Mouse (Mus musculus): ENCODE data around the gene Anp32e.
A peak's percentile ranks its signal among the peaks of the same experiment; 100 is the strongest.
"Not testable (repeated sequence)": the region's sequence is repeated elsewhere in the genome, so short reads cannot be mapped to it uniquely, and the experiment has no call there.

Gene Anp32e

DNA sequence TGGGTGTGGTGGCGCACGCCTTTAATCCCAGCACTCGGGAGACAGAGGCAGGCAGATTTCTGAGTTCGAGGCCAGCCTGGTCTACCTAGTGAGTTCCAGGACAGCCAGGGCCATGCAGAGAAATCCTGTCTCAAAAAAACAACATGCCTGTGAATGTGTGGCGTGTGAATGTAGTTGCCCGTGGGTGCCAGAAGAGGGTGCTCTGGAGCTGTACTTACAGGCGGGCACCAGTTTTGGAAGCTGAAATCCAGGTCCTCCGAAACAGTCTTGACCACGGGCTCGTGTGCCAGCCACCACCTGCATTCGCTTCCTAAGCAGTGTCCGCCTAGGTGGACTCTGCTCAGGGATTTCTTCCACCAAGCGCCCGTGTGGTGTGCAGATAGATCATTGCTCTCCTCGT lies 9.8 kb downstream of the Anp32e start:
- no peak for DNase-seq (ENCODE audit: low read depth in 1 of 2, low spot score in 2 of 2)

DNA sequence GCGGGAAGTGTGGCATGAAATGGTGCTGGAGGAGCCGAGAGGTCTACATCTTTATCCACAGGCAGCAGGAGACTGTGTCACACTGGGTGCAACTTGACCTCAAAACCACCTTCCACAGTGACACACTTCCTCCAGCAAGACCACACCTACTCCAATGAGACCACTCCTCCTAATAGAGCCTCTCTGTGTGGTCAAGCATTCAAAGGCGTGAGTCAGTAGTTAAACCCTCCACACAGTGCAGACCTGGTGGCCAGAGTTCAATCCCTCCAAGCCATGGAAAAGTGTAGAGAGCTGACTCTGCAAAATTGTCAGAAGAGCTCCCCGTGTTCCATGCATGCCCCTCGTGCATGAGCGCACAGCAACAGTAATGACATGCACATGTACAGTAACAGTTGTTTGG lies 13.7 kb downstream of the Anp32e start:
- DNase-seq (ENCODE audit: low read depth in 1 of 2, low spot score in 2 of 2) = no peak

DNA sequence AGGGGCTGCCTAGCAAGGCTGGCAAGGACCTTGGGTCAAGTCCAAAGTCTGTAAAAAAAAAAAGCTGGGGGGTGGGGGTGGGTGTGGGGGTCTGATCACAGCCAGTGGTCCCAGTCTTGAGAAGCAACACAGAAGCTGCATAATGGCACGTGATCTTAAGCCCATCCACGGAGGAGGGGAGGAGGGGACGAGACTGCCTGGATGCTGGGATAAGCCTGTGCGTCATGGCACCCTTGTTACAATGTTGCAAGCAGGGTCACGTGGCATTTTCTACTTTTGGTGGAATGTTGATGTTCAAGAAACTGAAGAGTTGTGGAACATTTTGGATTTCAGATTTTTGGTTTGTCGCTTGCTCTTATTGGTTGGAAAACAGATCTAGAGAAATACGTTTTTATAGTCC lies 14.2 kb downstream of the Anp32e start:
- no peak for DNase-seq (ENCODE audit: low read depth in 1 of 2, low spot score in 2 of 2)

DNA sequence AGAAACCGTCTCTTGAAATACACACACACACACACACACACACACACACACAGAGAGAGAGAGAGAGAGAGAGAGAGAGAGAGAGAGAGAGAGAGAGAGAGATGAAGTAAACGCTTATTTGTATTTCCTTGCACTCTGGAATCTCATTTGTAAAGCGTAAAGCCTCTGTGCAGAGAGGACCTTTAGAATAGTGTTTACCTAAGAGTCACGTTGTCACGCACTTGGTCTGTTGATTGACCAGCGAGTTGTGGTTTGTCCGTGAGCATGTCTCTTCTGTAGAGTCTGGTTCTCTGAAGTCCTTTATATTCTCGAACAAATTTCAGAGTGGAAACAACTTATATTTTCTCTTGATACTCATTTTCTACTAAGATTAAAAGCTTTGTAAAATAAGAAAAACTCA lies 15.7 kb downstream of the Anp32e start:
- DNase-seq (ENCODE audit: low read depth in 1 of 2, low spot score in 2 of 2) = no peak

DNA sequence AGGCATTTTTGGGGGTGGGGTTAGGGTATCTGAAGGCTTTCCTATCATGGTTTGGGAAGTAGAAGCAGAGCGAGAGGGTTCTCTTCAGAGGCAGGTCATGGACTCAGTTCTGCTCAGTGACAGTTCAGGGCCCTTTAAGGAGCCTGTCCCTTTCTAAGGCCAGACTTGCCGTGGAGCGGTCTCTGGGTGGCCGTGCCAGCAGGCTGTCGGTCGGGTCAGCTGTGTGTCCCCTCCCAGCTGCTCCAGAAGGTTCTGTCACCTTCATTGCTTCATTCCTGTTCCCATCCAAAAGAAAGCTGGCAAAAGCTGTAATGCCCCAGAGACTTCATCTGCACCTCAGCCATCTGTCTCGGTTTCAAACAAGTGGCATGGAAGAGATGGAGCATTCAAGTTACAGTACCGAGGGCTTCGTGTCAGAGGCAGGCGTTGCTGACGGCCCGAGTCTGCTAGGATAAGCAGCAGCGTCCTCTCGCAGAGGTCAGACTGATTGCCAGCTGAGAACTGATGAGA lies 16.7 kb downstream of the Anp32e start:
- no peak for DNase-seq (ENCODE audit: low read depth in 1 of 2, low spot score in 2 of 2)

GRCm38 (mm10) chr3:95948325-95948724 lies 19.3 kb downstream of the Anp32e start:
- no peak for DNase-seq (ENCODE audit: low read depth in 1 of 2, low spot score in 2 of 2)

DNA sequence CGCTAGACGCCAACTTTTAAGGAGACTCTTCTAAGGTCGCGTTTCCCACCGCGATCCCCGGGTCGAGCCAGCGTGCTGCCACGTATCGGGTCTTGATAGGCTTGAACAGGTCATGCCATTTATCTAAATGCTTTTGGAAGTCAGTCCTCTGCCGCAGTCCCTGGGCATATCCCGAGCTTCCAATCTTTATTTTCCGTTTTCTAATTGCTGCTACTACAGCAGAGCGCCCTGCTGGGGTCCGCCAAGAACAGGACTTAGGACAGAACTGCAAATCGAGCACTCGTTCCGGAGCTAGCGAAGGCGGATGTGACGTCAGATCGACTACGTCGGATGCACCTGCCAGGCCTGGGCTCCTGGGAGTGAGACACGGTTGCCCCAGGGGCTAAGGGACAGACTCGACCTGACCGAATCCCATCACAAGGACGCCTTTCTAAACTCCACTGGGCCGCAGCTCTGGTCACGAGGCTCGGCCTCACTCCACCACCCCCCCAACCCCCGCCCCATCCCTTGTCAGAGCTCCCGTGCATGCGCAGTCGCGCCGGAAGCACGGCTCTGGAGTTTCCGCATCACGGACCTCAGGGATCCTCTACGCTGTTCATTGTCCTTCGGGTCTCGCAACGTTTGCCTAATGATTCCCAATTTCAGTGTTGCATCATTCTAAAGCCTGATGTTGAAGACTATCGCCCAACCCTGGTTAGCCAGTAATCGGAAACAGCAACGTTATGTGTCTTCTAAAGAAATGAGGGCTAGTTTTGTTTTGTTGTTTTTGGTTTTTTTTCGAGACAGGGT lies 21.9 kb downstream of the Anp32e start:
- DNase-seq (ENCODE audit: low read depth in 1 of 2, low spot score in 2 of 2) = peak; percentile 74 to 87

GRCm38 (mm10) chr3:95951566-95951965 lies 22.5 kb downstream of the Anp32e start:
- DNase-seq (ENCODE audit: low read depth in 1 of 2, low spot score in 2 of 2) = not testable (repeated sequence)

GRCm38 (mm10) chr3:95953023-95953422 lies 24.0 kb downstream of the Anp32e start:
- DNase-seq (ENCODE audit: low read depth in 1 of 2, low spot score in 2 of 2) = no peak

DNA sequence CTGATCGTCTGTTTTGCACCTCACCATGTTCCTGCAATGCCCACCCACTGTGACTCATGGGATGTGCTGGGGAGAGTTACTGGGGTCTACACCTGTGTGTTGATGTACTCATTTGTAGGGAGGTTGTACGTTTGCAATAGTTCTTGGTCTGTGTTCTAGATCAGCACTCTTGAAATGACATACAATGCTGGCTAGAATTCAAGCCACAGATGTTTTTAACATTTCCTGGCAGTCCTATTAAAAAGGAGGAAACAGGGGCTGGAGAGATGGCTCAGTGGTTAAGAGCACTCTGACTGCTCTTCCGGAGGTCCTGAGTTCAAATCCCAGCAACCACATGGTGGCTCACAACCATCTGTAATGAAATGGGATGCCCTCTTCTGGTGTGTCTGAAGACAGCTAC lies 24.5 kb downstream of the Anp32e start:
- no peak for DNase-seq (ENCODE audit: low read depth in 1 of 2, low spot score in 2 of 2)

DNA sequence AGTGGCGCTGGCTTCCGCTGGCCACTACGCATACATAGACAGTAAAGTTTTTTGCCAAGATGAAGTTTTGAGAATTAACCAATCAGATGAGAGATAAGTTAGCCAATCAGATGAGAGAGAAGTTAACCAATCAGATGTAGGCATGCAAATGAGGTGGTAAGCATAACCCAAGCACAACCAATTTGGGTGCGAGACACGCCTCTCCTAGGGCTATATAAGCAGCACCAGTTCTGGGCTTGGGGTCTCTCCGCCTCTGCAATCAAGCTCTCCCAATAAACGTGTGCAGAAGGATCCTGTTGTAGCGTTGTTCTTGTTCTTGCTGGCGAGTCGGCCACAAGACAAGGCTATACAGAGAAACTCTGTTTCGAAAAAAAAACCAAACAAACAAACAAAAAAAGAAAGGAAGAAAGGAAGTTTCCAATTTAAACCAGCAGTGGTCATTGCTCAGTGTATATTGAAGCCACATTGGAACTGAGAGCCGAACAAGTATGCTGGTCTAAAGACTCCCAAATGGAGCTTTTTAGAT lies 25.7 kb downstream of the Anp32e start:
- DNase-seq (ENCODE audit: low read depth in 1 of 2, low spot score in 2 of 2) = not testable (repeated sequence)

GRCm38 (mm10) chr3:95955318-95955717 lies 26.3 kb downstream of the Anp32e start:
- DNase-seq (ENCODE audit: low read depth in 1 of 2, low spot score in 2 of 2) = no peak

DNA sequence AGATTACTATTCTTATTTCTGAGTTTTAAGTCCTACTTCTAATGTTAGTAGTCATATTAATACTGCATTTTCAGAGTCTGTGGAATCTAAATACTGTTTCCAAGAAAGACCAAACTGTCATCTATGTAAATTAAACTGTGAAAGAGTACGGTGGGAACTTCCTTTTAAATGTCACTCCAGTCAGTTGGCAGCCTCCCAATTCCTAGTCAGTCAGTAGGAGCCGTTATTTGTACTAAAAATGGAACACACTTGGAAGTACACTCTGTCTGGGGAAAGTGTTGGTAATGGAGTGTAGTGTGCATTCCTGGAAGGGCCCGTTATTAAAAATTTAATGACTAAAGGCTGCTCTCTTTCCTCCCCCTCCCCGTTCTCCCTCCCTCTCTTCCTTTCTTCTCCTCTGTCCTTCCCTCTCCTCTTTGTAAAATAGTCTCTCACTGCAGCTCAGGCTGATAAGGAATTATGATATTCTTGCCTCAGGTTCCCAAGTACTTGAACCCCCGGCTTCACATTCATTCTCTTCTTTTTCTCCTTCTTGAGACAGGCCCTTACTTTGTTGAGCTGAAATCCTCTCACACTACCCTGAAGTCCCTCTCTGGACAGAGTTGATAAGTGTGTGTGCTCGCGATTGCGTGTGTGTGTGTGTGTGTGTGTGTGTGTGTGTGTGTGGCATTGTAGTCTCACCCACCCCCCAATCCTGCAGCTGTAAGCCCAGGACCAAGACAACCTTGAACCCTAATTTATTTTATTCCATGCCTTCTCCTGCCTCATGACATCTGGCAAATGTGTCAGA lies 28.5 kb downstream of the Anp32e start:
- no peak for DNase-seq (ENCODE audit: low read depth in 1 of 2, low spot score in 2 of 2)

DNA sequence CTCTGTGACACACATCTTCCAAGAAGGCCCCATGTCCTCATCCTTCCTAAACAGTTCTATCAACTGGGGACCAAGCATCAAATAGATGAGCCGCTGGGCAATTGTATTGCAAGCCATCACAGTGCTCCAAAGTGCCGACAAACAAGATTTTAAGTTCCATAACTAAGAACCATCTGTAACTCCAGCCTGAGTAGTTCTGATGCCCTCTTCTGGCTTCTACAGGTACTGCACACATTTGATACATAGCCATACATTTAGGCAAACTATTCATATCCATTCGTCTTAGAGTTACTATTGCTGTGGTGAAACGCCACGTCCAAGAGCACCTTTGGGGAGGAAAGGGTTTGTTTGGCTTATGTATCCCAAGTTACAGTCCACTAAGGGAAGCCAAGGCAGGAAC lies 30.0 kb downstream of the Anp32e start:
- no peak for DNase-seq (ENCODE audit: low read depth in 1 of 2, low spot score in 2 of 2)

- no peak for DNase-seq (ENCODE audit: low read depth in 1 of 2, low spot score in 2 of 2)
Measured at GRCm38 (mm10) chr3:95959807-95960206, 30.8 kb downstream of the Anp32e start.

GRCm38 (mm10) chr3:95962182-95962581 lies 33.1 kb downstream of the Anp32e start:
- DNase-seq (ENCODE audit: low read depth in 1 of 2, low spot score in 2 of 2) = not testable (repeated sequence)

GRCm38 (mm10) chr3:95963230-95963629 lies 34.2 kb downstream of the Anp32e start:
- no peak for DNase-seq (ENCODE audit: low read depth in 1 of 2, low spot score in 2 of 2)

DNA sequence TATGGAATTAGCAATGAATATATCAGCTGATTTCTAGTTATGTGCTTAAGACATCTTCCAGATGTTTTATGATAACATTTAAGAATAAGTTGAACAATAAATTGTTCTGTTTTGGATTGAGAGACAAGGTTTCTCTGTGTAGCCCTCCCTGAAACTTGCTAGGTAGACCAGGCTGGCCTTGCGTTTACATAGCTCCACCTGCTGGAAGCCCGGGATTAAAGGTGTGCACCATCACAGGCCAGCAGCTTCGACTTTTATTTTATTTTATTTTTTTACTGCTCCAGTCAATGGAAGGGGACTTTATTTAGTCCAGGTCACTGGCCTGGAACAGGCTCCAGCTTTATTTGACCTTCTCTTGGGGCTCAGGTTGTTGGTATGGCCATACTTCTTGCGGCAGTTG lies 34.6 kb downstream of the Anp32e start:
- no peak for DNase-seq (ENCODE audit: low read depth in 1 of 2, low spot score in 2 of 2)

GRCm38 (mm10) chr3:95965518-95966451 lies 36.7 kb downstream of the Anp32e start:
- no peak for DNase-seq (ENCODE audit: low read depth in 1 of 2, low spot score in 2 of 2)

- DNase-seq (ENCODE audit: low read depth in 1 of 2, low spot score in 2 of 2) = no peak
Measured at GRCm38 (mm10) chr3:95969277-95969676, 40.2 kb downstream of the Anp32e start.

DNA sequence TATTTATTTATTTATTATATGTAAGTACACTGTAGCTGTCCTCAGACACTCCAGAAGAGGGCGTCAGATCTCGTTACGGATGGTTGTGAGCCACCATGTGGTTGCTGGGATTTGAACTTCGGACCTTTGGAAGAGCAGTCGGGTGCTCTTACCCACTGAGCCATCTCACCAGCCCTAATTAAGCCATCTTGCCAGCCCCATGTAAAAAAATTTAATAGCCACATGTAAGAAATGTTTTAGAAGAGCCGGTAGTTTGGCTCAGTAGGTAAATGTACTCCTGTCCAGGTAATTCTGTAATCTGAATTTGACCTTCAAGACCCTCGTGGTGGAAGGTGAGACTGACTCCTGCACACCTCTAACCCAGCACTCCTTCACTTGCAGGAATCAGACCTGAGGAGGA lies 41.6 kb downstream of the Anp32e start:
- DNase-seq (ENCODE audit: low read depth in 1 of 2, low spot score in 2 of 2) = not testable (repeated sequence)

Measured in monocyte, adult 2 months (primary cell).